Mouse (Mus musculus) spleen, adult 2 months (tissue): Measurements from ENCODE around the gene Fscb. TPM values are rescaled to one million over a fixed set of nuclear protein-coding genes. Genes with fewer than 3 reads are reported as not detected.

Experiments
- DNase-seq, 2 experiments: peaks; one replicate each; pipeline versions ENCODE4 v3.0.0 to v3.0.0-alpha.2; 2012 to 2021; ENCODE audit warnings: low spot score in 2 of 2, low read depth in 1 of 2
- H3K27ac ChIP-seq: fragments of 200-500 bp; 2 replicates; pipeline ENCODE4 v1.5.1; 2012; ENCODE audit warnings: low read length, inconsistent platforms; ENCODE audit not compliant: insufficient read depth
- H3K27me3 ChIP-seq: fragments of 200-500 bp; 2 replicates; pipeline ENCODE4 v1.6.1; 2012; ENCODE audit warnings: mild to moderate bottlenecking, moderate library complexity, low read length, inconsistent platforms; ENCODE audit not compliant: control insufficient read depth, insufficient read depth
- H3K36me3 ChIP-seq: fragments of 200-500 bp; 2 replicates; pipeline ENCODE4 v1.6.1; 2012; ENCODE audit warnings: mild to moderate bottlenecking, low read length, inconsistent platforms; ENCODE audit not compliant: control insufficient read depth, insufficient read depth
- H3K4me1 ChIP-seq: fragments of 200-500 bp; 2 replicates; pipeline ENCODE4 v1.6.1; 2011; ENCODE audit warnings: inconsistent platforms; ENCODE audit not compliant: control insufficient read depth, insufficient read depth, insufficient read length
- H3K4me3 ChIP-seq: fragments of 200-500 bp; 2 replicates; pipeline ENCODE4 v1.5.1; 2011; ENCODE audit warnings: mild to moderate bottlenecking, inconsistent platforms; ENCODE audit not compliant: insufficient read depth, insufficient read length; ENCODE audit errors: extremely low read depth
- CTCF ChIP-seq: fragments of 200-500 bp; IDR thresholded peaks from 2 replicates; pipeline ENCODE4 v1.5.1; 2011; ENCODE audit warnings: mild to moderate bottlenecking, inconsistent platforms; ENCODE audit not compliant: insufficient read depth, insufficient read length, insufficient replicate concordance; ENCODE audit errors: extremely low read depth
- POLR2A ChIP-seq: fragments of 200-500 bp; IDR thresholded peaks from 2 replicates; pipeline ENCODE4 v1.6.1; 2011; ENCODE audit warnings: low read depth, low read length, inconsistent platforms
- WGBS: fragments of 180-500 bp; shearing (Covaris S2); methylation state at CpG from one replicate; pipeline ENCODE4 v1.1.7; 2018; 5-methylcytosine and 5-hydroxymethylcytosine counted together
- polyA plus RNA-seq: library from polyadenylated mRNA; depleted of rRNA; stranded (reverse); fragments of >200 nt; gene quantifications from 2 replicates; pipeline ENCODE4 v1.2.3, GENCODE M21; 2012

The Fscb gene
- polyA plus RNA-seq, 1 experiment, result not detected

DNA sequence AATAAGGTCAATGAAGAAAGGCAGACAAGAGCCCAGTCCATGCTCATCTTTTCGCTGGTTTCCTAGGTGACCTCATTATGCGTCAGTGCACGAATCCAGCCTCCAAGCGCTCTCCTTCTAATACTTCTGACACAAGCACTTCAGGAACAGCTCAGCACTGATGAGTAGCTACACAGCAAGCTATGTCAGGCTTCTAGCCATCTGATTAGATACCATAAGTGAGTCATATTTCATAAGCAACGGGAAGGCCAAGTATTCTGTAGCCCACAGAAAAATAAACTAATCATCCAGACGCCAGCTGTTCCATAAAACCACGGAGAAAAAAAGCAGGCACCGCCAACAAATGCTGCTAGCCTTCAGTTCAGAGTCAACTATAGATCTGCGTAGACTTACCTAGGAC lies 24.6 kb downstream of the Fscb start:
- WGBS, result 81% methylated on average over 9 of the region's 9 CpGs

GRCm38 (mm10) chr12:64436675-64437074 lies 37.8 kb downstream of the Fscb start:
- no peak for TF ChIP-seq POLR2A
- TF ChIP-seq CTCF, result no peak
- Histone ChIP-seq H3K4me1 (no peaks in the 10 kb centered on the region), H3K36me3 (no peaks in the 10 kb centered on the region), H3K27ac (no peak overlapping the region), H3K4me3 (no peak overlapping the region), H3K27me3 (no peaks in the 10 kb centered on the region)
- DNase-seq, result no peak
- WGBS, result 51% methylated on average over 2 of the region's 2 CpGs

More for the DNA sequence above, 24.6 kb downstream of the Fscb start:
- no peaks in the 10 kb centered on the region for H3K36me3 ChIP-seq
- no peak overlapping the region for H3K4me3 ChIP-seq
- TF ChIP-seq CTCF (no peak), POLR2A (no peak)
- no peaks in the 10 kb centered on the region for H3K27me3 ChIP-seq
- no peak overlapping the region for H3K27ac ChIP-seq
- no peak for DNase-seq
- H3K4me1 ChIP-seq, result no peaks in the 10 kb centered on the region
